Mouse (Mus musculus) kidney, embryonic 16.5 days (tissue): ENCODE measurements around the gene Ddr2. TPM values are rescaled to one million over a fixed set of nuclear protein-coding genes. Genes with fewer than 3 reads are reported as not detected.

Experiments used
- polyA plus RNA-seq: library from polyadenylated mRNA; unstranded; fragments of >200 nt; fragmentation: Nextera tagmentation; extraction: Ambion mirVana; gene quantifications from 2 replicates; pipeline ENCODE4 v1.2.1, GENCODE M21; 2015

Gene Ddr2
- polyA plus RNA-seq, 1 experiment from 2014 or later, result 33.1 TPM

Other genes with a start within 250 kb of the Ddr2 start
- not detected in 2 replicates for gene Ccdc190, start 182.1 kb downstream of the Ddr2 start, polyA plus RNA-seq
- 11.6 and 13.9 TPM in 2 replicates for gene Hsd17b7, start 141.5 kb downstream of the Ddr2 start, polyA plus RNA-seq
- gene Uap1, start 64.2 kb upstream of the Ddr2 start, polyA plus RNA-seq, result 54.8 and 57.9 TPM in 2 replicates
- gene Uhmk1, start 104.6 kb upstream of the Ddr2 start, polyA plus RNA-seq, result 7.8 and 8.7 TPM in 2 replicates
- gene Sh2d1b2, start 122.0 kb upstream of the Ddr2 start, polyA plus RNA-seq, result not detected in 2 replicates
- gene Sh2d1b1, start 166.6 kb upstream of the Ddr2 start, polyA plus RNA-seq, result 0.16 TPM in 1 of 2 replicates, not detected in the other
- 6.5 and 6.8 TPM in 2 replicates for gene Gm7694, start 195.6 kb upstream of the Ddr2 start, polyA plus RNA-seq
- gene Spata46, start 198.0 kb upstream of the Ddr2 start, polyA plus RNA-seq, result 2.1 and 2.3 TPM in 2 replicates